Mouse (Mus musculus) 416B (cell line): ENCODE measurements around the gene Xrcc1.

Source experiments
- DNase-seq: peaks from one replicate; pipeline ENCODE4 v3.0.0; 2011; ENCODE audit warnings: low read depth

The Xrcc1 gene

DNA sequence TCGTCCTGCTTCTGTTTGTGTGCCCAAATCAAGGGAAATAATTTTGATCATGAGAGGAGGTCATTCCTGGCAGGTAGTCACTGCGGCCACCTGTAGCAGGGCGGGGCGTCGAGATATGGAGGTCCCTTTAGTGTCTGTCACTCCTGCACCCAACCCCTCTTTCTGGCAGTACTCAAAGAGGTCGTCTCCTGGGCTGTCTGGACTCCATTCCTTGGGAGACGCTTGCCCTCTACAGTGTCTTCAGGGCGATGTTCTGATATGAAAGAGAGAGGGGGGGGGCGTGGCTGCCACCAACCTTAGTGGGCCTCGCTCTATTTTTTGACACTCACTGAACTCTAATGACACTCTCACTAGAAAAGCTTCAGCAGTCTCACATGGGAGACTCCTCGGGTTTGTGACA, 16.5 kb upstream of the Xrcc1 start:
- peak; percentile 39 for DNase-seq

- DNase-seq = peak; percentile 100
These were observed 15.8 kb upstream of the Xrcc1 start, which contains the start of gene Irgq for GRCm38 (mm10) chr7:24530062-24530931. TSS of gene Irgq (plus strand) at chr7:24530689.

- peak; percentile 77 for DNase-seq
These were observed 14.7 kb upstream of the Xrcc1 start for GRCm38 (mm10) chr7:24531211-24531971.

DNA sequence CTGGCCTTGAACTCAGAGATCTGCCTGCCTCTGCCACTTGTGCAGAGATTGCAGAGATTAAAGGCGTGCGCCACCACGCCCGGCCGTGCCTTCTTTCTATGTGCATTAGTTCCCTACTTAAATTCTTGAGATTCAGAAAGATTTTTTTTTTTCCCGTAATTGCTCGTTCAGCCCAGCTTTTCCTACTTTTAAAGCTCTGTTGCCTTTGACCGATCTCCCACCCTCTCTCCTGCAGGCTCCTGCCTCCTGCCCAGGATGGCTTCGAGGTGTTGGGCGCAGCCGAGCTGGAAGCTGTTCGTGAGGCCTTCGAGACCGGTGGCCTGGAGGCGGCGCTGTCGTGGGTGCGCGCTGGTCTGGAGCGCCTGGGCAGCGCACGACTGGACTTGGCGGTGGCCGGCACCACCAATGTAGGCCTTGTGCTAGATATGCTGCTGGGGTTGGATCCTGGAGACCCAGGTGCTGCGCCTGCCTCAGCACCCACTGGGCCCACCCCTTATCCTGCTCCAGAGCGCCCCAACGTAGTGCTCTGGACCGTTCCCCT, 13.0 kb upstream of the Xrcc1 start:
- no peak for DNase-seq

DNA sequence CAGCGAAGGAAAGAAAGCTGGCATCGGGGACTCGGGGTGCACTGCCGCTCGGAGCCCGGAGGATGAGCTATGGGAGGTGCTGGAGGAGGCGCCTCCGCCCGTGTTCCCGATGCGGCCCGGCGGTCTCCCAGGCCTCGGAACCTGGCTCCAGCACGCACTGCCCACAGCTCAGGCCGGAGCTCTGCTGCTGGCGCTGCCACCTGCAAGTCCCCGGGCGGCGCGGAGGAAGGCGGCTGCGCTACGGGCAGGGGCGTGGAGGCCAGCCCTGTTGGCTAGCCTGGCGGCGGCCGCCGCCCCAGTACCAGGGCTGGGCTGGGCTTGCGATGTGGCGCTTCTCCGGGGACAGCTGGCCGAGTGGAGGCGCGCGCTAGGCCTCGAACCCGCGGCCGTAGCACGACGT, 12.3 kb upstream of the Xrcc1 start:
- DNase-seq = no peak

DNA sequence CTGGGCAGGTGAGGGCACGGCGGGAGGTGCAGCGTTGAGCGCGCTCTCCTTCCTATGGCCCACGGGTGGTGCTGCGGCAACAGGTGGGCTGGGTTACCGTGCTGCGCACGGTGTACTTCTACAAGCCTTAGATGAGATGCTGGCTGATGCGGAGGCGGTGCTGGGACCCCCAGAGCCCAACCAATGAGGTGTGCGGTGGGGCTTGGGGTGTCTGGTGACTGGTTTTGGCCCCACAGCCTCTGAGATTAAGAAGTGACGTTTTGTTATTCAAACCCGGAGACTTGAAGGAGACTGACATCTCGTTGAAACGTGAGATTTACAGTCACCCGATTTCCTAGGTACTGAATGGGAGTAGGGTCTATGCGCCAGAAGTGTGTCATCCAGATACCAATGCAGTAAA, 11.8 kb upstream of the Xrcc1 start:
- no peak for DNase-seq

DNA sequence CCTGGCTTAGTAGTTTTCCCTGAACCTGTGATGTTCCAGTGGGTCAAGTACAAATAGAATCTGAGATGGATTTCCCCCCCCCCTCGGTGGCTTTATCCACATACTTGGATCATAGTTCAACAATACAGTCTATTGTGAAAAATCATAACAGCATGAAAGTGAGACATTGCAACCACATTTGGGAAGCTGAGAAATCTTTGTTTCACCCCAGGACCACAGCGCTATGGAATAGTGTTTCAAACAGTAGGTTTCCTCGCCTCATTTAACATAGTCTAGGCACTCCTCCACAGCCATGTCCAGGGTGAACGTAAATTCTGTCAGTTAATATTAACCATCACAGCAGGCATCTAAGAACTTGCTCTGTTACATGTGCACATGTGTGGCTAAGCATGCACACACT, 9.0 kb upstream of the Xrcc1 start:
- DNase-seq = no peak

GRCm38 (mm10) chr7:24537591-24537990, 8.5 kb upstream of the Xrcc1 start:
- no peak for DNase-seq

DNA sequence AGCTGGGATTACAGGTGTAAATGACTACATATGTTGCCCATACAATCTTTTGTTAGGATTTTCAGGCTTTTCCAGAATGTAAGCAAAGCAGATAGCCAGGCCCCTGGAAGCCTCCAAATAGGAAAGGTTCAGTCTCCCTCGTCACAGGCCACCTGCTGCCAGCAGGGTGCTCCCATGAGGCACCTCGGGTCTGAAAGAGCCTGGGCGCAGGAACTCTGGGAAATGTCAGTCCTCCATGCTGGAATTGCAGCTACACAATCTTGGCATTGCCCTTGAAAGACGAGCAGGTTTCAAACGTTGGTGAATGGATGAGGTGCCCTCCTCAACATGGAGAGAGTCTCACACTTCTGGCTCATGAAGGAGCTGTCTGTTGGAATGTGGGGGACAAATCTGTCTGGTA, 7.9 kb upstream of the Xrcc1 start:
- no peak for DNase-seq

DNA sequence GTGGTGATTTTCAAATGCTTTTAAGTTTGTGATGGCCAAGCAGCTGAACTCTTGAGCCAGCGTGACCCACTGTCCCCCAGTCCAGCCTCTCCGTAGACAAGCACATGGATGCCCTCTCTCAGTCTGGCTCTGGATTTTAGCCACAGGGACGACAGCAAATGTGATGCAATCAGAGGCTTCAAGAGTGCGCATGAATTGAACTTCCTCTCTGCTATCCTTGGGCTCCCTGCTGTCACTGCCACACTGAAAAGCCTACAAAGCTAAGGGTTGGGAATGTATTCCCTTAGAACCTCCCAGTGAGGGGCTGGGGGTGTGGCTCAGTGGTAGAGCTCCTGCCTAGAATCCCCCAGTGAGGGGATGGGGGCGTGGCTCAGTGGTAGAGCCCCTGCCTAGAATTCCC, 7.4 kb upstream of the Xrcc1 start:
- DNase-seq = peak; percentile 28

GRCm38 (mm10) chr7:24539686-24540085, 6.4 kb upstream of the Xrcc1 start:
- DNase-seq = no peak

- peak; percentile 51 for DNase-seq
These were observed 1.6 kb upstream of the Xrcc1 start for GRCm38 (mm10) chr7:24544506-24544905.

GRCm38 (mm10) chr7:24546634-24547389, 723 bp downstream of the Xrcc1 start:
- peak; percentile 99 for DNase-seq

DNA sequence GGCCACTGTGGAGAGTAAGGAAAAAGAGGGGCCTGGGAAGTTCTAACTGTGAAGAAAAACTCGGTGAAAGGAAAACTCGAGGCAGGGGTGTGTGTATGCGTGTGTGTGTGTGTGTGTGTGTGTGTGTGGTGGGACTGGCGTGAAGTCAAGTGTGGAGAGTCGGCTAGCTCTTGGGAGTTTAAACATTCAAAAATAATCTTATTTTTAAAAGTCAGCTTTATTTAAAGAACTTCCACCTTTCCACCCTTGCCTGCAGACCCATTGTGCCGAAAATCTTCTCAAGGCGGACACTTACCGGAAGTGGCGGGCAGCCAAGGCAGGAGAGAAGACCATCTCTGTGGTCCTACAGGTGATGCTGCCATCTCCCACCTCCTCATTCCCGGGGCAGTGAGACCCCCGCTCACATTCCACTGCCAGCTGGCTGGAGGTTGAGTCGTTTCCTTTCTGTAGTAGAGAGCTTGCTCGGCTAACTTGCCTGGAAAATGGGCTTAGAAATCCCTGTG, 1.5 kb downstream of the Xrcc1 start:
- no peak for DNase-seq

DNA sequence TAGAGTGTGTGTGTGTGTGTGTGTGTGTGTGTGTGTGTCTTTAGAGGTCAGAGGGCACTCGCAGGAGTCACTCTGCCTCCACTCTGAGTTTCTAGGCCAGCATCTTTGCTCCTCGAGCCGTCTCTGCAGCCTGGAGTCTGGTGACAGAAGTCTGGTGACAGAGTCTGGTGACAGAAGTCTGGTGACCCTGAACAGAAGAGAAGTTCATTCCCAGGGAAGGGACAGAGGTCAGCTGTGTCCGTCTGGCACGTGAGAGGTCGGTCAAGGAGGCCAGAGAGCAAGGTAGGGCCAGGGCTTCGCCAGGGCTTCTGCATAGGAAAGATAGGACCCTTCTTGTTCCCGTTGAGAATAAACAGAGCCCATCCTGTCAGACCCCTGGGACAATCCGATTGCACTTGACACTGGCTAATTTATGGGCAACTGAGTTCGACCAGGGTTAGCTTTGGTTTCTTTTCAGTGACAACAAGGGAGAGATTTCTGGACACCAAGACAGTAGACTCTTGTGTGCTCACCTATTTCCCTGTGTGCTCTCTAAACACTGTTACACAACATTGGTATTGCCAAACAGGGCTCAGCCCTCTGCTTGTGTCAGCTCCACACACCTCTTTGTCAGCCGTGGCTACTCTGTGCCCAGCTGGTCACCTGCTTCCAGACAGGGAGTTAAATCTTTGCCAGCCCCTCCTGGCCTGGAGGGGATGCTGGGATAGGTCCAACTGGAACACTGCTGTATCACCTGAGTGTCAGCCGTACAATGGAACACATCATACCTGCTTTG, 6.1 kb downstream of the Xrcc1 start:
- no peak for DNase-seq

DNA sequence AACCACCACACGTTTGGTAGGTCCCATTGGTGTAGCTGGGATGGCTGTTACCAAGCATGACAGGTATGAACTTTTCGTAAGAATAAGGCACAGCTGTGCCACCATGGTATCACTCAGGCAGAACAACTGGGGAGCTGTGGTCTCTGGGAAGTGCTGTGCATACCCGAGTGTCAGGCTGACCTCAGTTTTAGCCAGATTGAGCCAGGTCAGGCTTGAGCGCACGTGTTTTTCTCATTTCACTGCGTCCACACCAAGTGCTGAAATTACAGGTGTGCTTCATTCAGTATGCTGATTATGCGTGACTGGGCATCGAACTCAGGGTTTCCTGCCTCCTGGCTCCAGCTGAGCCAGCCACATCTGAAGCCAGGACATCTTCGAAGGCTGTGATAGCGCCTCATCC, 9.7 kb downstream of the Xrcc1 start:
- DNase-seq = no peak

GRCm38 (mm10) chr7:24561450-24561849, 15.4 kb downstream of the Xrcc1 start:
- DNase-seq = no peak

DNA sequence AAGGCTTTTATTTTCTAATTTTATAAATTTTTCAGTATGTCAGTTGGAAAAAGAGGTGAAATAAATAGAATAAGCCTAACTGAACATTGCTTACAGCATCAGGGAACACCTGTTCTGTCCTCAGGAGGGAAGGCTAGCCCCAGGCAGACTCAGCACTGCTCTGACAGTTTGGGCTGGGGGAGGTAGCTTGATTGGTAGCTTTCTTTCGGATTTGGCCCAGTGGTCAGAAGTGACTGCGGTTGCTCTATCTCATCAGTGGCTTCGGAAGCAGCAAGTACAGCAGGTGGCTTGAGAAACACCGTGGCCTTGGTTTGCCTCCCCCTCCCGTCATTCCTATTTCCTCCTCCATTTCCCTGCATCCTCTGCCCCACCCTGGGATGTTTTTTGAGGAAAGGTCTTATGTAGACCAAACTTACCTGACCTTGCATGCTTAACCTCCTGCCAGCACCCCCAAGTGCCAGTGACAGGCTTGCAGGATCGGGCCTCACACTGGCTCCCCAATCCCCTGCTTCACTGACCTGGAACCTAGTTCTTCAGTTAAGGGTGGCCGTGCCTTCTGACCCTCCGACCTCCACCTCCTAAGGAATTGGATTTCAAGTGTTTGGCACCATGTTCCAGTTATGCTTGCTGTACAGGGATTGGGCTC, 17.2 kb downstream of the Xrcc1 start:
- no peak for DNase-seq

DNA sequence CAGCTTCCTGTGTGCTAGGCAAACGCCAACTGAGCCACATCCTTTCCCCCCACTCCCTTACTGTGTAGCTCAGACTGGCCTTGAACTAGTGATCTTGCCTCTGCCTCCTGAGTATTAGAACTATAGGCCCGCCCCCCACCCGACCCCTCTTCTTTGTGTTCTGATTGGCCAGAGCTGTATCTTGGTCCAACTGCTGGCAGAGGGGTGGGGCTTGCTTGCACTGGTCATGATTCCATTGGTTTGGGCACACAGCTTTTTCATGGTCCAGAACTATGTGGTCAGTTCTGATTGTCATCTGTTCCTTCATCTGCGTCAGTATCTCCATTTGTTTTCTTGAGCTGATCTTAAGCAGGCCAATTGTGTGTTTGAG, 17.7 kb downstream of the Xrcc1 start:
- DNase-seq = peak; percentile 13

DNA sequence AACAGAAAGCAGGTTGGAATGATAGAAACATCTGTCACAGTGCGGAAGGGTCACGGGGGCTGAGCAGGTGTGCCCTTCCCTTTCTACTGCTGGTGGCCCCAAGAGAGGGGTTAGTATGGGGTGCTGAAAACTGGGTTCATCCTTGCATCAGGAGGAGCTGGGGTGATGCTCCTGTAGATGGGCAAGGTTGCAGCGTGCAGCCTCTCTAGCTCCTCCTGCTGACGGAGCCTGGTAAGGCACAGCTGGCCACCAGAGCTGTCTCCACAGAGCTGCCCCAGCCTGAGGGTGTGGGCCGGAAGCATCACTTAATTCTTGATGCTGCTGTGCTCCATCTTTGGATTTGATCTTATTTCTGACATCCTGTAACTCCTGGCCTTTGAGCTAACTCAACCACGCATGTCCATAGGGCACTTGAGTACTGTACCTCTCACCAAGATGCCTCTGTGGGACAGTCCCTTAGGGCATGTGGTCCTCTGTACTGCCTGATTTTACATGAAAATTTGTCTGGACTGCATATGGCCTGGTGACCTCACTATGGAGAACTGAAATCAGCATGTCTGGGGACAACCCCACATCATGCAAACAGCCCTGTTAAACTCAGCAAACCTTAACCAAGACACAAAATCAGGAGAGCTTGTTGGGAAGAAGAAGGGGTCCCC, 18.6 kb downstream of the Xrcc1 start:
- peak; percentile 64 for DNase-seq
